Mouse (Mus musculus) limb, embryonic 15.5 days (tissue): ENCODE measurements at regions not wholly inside any gene's neighbourhood (a gene's known extent, or its start where the extent isn't known, plus 50 kb on each side); places are given as distances from the start of the nearest gene placed in this dataset.
A peak's percentile ranks its signal among the peaks of the same experiment; 100 is the strongest.
"Not testable (repeated sequence)": the region's sequence is repeated elsewhere in the genome, so short reads cannot be mapped to it uniquely, and the experiment has no call there.

Experiments
- ATAC-seq: fragments of 200-750 bp; cut with Nextera tagmentation; 2 replicates; pipeline ENCODE4 v1.8.0; 2017; ENCODE audit warnings: low read depth, moderate TSS enrichment; ENCODE audit not compliant: insufficient number of reproducible peaks, low FRiP score, low TSS enrichment
- H3K27ac ChIP-seq: fragments of 300-500 bp; sonication (generic); 2 replicates; pipeline ENCODE4 v1.5.1; 2015; ENCODE audit warnings: moderate library complexity, mild to moderate bottlenecking, inconsistent platforms
- H3K27me3 ChIP-seq: fragments of 300-500 bp; sonication (generic); 2 replicates; pipeline ENCODE4 v1.6.1; 2015; ENCODE audit warnings: inconsistent platforms
- H3K36me3 ChIP-seq: fragments of 300-500 bp; sonication (generic); 2 replicates; pipeline ENCODE4 v1.6.1; 2015; ENCODE audit warnings: inconsistent platforms
- H3K4me1 ChIP-seq: fragments of 300-500 bp; sonication (generic); 2 replicates; pipeline ENCODE4 v1.6.1; 2015; ENCODE audit warnings: inconsistent platforms
- H3K4me2 ChIP-seq: fragments of 300-500 bp; sonication (generic); 2 replicates; pipeline ENCODE4 v1.6.1; 2015; ENCODE audit warnings: mild to moderate bottlenecking, inconsistent platforms
- H3K4me3 ChIP-seq: fragments of 300-500 bp; sonication (generic); 2 replicates; pipeline ENCODE4 v1.5.1; 2015; ENCODE audit warnings: mild to moderate bottlenecking, inconsistent platforms
- H3K9ac ChIP-seq: fragments of 300-500 bp; sonication (generic); 2 replicates; pipeline ENCODE4 v1.6.1; 2015; ENCODE audit warnings: inconsistent platforms
- H3K9me3 ChIP-seq: fragments of 300-500 bp; sonication (generic); 2 replicates; pipeline ENCODE4 v1.6.1; 2016; ENCODE audit warnings: inconsistent platforms
- WGBS: fragments of 180-500 bp; shearing (Covaris S2); methylation state at CpG from one replicate; pipeline ENCODE4 v1.1.7; 2015; 5-methylcytosine and 5-hydroxymethylcytosine counted together

DNA sequence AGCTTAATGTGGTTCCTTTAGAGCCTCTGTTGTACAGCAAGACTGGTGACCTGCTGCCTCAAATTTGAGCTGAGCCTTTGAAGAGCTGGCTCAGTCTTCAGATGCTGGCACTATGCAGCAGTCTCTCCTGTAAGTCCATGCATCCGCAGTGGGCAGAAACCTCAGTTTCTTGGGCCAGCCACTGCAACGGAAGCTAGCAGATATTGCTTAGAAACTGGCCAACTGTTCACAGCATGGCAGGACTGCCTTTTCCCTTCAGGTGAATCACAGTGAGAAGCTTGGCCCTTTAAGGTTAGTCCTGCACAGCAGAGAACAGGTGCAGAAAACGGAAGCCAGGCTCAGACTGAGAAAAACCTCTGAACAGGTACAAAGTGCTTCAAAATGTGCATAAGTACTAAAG, 1976.8 kb upstream of the G6pd2 start:
- no peak overlapping the region for H3K4me3 ChIP-seq
- H3K4me2 ChIP-seq = no peak overlapping the region
- ATAC-seq = no peak
- H3K36me3 ChIP-seq = no peaks in the 10 kb centered on the region
- no peaks in the 10 kb centered on the region for H3K27me3 ChIP-seq
- H3K9ac ChIP-seq = no peak overlapping the region
- H3K4me1 ChIP-seq = no peaks in the 10 kb centered on the region
- H3K27ac ChIP-seq = no peak overlapping the region
- H3K9me3 ChIP-seq = no peaks in the 10 kb centered on the region
- 87% methylated on average over 3 of the region's 3 CpGs for WGBS

DNA sequence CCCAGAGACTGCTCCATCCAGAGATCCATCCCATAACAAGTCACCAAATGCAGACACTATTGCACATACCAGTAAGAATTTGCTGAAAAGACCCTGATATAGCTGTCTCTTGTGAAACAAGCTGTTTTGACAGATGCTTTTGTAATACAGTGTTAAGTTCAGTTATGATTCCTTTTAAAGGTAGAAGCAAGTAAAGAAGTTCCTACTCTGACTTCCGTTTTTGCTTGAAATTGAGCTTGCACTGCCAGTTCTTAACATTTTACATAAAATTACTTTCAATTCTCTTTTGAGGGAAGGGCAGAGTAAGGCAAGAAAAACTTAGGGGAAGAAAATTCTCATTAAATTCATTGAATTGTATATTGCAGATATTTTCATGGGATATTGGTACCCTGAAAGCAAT, 1962.9 kb upstream of the G6pd2 start:
- Histone ChIP-seq H3K4me3 (no peak overlapping the region), H3K4me1 (no peaks in the 10 kb centered on the region), H3K36me3 (no peaks in the 10 kb centered on the region), H3K9me3 (no peaks in the 10 kb centered on the region), H3K27me3 (no peaks in the 10 kb centered on the region), H3K9ac (no peak overlapping the region), H3K4me2 (no peak overlapping the region), H3K27ac (no peak overlapping the region)
- 72% methylated on average over 1 of the region's 1 CpGs for WGBS
- no peak for ATAC-seq

DNA sequence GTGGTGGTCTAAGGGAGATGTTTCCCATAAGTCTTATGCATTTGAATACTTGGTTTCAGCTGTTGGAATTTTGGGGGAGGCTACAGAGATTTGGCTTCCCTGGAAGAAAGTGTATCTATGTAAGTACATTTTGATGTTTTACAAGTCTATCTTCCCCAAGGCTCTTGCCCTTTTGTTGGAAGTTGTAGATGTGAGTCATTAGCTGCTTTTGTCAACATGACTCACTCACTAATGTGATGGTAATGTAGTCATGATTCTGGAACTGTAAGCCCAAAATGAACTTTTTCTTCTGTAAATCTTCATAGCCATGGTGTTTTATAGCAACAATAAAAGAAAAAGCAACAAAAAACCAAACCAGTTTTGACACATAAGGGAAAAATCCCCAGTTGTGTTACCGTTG, 1961.0 kb upstream of the G6pd2 start:
- Histone ChIP-seq H3K4me3 (no peak overlapping the region), H3K27me3 (no peaks in the 10 kb centered on the region), H3K4me1 (no peaks in the 10 kb centered on the region), H3K36me3 (no peaks in the 10 kb centered on the region), H3K4me2 (no peak overlapping the region), H3K27ac (no peak overlapping the region), H3K9me3 (no peaks in the 10 kb centered on the region), H3K9ac (no peak overlapping the region)
- 83% methylated on average over 1 of the region's 1 CpGs for WGBS
- ATAC-seq = no peak

DNA sequence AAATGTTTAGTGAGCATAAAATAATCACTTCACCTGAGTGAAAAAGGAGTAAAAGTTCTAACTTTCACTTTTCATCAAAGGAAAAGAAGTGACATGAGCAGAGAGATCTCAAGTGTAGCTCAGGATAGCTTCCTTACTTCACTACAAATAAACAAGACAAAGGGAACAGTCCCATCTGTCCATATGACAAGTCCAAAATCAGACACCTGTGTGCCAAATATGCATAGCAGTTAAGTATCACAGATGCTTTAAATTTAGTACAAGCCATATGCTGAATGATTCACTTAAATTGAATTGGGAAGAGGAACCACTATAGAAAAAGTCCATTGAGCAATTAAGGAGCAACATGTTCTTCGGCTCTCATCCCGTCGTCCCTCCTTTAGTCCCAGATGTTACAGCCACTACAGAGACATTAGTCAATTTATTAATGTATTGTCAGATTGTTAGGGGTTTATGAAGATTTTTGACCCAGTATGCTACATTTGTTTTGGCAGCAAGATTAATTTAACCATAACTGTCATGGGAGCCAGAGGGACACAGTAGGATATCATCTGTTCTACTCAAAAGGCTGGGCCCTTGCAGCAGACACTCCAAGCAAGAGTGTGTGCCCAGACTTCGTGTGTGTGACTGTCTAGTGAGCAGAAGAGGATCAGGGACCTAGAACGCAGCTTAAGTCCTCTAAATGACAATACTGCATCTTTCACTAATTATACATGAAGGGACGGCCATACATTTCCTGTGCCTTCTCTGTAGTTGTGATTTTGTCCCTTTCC, 1914.5 kb upstream of the G6pd2 start:
- Histone ChIP-seq H3K36me3 (no peaks in the 10 kb centered on the region), H3K4me3 (no peak overlapping the region), H3K9me3 (no peaks in the 10 kb centered on the region), H3K4me1 (no peaks in the 10 kb centered on the region), H3K27me3 (no peaks in the 10 kb centered on the region), H3K27ac (no peak overlapping the region), H3K4me2 (no peak overlapping the region), H3K9ac (no peak overlapping the region)
- WGBS = 79% methylated on average over 6 of the region's 6 CpGs
- no peak for ATAC-seq

DNA sequence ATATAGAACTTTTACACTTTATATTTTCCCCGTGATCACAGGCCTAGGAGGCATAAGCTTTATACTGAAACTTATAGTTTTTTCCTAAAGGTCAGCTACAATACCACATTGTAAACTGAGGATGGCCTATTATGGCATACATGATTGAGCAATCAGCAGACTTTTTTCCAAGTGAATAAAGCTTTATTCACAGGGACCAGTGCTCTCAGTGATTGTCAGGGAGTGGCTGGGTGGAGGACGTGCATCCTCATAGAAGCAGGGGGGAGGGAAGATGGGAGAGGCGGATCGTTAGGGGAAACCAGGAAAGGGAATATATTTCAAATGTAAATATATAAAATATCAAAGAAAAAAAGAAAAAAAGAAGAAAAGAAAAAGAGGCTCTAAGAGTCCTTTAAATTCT, 1886.7 kb upstream of the G6pd2 start:
- ATAC-seq = no peak
- Histone ChIP-seq H3K9ac (no peak overlapping the region), H3K4me3 (no peak overlapping the region), H3K36me3 (no peaks in the 10 kb centered on the region), H3K4me2 (no peak overlapping the region), H3K27ac (no peak overlapping the region), H3K27me3 (no peaks in the 10 kb centered on the region), H3K4me1 (no peaks in the 10 kb centered on the region), H3K9me3 (no peaks in the 10 kb centered on the region)
- WGBS = 80% methylated on average over 4 of the region's 4 CpGs

GRCm38 (mm10) chr5:59940861-59941260, 1867.8 kb upstream of the G6pd2 start:
- no peaks in the 10 kb centered on the region for H3K27me3 ChIP-seq
- no peaks in the 10 kb centered on the region for H3K9me3 ChIP-seq
- no peak overlapping the region for H3K27ac ChIP-seq
- no peak overlapping the region for H3K4me2 ChIP-seq
- no peak overlapping the region for H3K4me3 ChIP-seq
- no peaks in the 10 kb centered on the region for H3K36me3 ChIP-seq
- no peak overlapping the region for H3K9ac ChIP-seq
- WGBS = 69% methylated on average over 1 of the region's 1 CpGs
- no peak for ATAC-seq
- no peaks in the 10 kb centered on the region for H3K4me1 ChIP-seq

DNA sequence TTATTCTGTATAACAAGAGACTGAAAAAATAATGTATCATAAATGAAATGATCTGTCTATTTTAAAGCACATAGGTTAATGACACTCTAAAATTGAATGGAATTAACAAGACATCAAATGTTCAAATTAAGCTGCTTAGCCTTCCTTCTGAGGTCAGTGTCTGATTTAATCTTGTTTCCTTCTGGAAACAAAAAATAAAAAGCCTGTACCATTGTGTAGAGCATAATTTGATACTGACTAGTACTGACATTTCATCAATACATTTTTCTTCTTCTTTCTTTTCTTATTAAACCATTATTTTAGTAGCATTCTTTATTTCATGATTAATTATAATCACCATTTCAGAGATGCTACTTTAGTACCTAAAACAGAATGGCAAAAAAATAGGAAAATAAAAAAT, 1862.9 kb upstream of the G6pd2 start:
- Histone ChIP-seq H3K4me3 (no peak overlapping the region), H3K27ac (no peak overlapping the region), H3K9me3 (no peaks in the 10 kb centered on the region), H3K36me3 (no peaks in the 10 kb centered on the region), H3K9ac (no peak overlapping the region), H3K4me1 (no peaks in the 10 kb centered on the region), H3K4me2 (no peak overlapping the region), H3K27me3 (no peaks in the 10 kb centered on the region)
- no peak for ATAC-seq

DNA sequence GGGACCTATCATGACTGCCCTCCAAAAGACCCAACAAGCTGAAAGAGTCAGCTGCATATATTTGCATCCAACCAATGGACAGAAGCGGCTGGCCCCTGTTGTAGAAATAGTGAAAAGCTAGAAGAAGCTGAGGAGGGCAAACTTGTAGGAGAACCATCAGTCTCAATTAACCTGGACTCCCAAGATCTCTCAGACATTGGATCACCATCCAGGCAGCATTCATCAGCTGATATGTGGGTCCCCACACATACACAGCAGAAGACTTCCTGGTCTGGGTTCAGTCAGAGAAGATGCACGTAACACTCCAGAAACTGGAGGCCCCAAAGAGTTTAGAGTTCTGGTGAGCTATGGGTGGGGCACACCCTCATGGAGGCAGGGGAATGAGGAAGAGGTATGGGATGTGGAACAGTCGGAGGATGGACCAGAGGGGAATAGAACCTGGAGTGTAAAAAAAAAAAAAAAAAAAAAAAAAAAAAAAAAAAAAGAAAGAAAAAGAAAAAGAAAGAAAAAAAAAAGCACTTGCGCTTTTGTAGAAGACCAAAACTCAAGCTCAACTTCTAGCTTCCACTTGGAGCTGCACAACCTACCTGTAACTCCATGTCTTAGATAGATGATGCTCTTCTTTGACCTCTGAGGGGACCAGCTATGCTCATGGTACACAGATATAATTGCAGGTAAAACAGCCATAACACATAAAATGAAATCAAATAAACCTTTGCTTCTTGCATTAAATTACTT, 1860.6 kb upstream of the G6pd2 start:
- WGBS = 89% methylated on average over 4 of the region's 4 CpGs
- ATAC-seq = no peak
- Histone ChIP-seq H3K9ac (no peak overlapping the region), H3K36me3 (no peaks in the 10 kb centered on the region), H3K4me2 (no peak overlapping the region), H3K9me3 (no peaks in the 10 kb centered on the region), H3K4me3 (no peak overlapping the region), H3K27me3 (no peaks in the 10 kb centered on the region), H3K4me1 (no peaks in the 10 kb centered on the region), H3K27ac (no peak overlapping the region)

- not testable (repeated sequence) for H3K4me1 ChIP-seq, H3K9ac ChIP-seq
- WGBS = 95% methylated on average over 7 of the region's 7 CpGs
These were observed 1852.4 kb upstream of the G6pd2 start for GRCm38 (mm10) chr5:59956240-59956639.

DNA sequence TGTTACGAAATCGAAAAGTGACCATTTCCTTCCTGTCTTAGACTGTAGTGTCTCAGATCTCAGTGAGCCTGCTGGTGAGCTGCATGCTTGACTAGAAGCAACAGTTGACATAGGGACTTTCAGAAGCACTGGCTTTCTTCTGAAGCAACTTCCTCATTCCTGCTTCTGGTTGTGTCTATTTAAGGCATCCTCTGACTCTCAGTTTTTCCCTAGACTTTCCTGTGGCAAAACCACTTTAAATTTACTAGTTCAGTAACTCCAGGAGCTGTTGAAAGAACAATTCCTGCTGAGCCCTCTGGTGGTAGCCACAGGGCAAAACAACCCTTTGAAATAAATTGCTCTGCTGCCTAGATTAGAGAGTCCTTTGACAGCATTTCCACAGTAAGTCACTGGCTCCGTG, 1811.9 kb upstream of the G6pd2 start:
- no peaks in the 10 kb centered on the region for H3K9me3 ChIP-seq
- whole genome bisulfite sequencing = 55% methylated on average over 3 of the region's 3 CpGs
- ATAC-seq = no peak

More at GRCm38 (mm10) chr5:59956240-59956639, 1852.4 kb upstream of the G6pd2 start:
- ATAC-seq, H3K36me3 ChIP-seq, H3K27ac ChIP-seq, H3K4me2 ChIP-seq, H3K27me3 ChIP-seq, H3K4me3 ChIP-seq, H3K9me3 ChIP-seq: not testable (repeated sequence)

GRCm38 (mm10) chr5:60042603-60043175, 1765.9 kb upstream of the G6pd2 start:
- H3K4me1 ChIP-seq, H3K27ac ChIP-seq, H3K4me3 ChIP-seq, H3K9ac ChIP-seq, H3K4me2 ChIP-seq, H3K27me3 ChIP-seq, H3K9me3 ChIP-seq, H3K36me3 ChIP-seq: not testable (repeated sequence)
- 96% methylated on average over 6 of the region's 7 CpGs for WGBS
- ATAC-seq = peak; percentile 100

More for the DNA sequence above, 1811.9 kb upstream of the G6pd2 start:
- H3K4me2 ChIP-seq = no peak overlapping the region
- no peak overlapping the region for H3K4me3 ChIP-seq
- no peaks in the 10 kb centered on the region for H3K27me3 ChIP-seq
- H3K4me1 ChIP-seq = no peaks in the 10 kb centered on the region
- no peak overlapping the region for H3K27ac ChIP-seq
- H3K9ac ChIP-seq = no peak overlapping the region
- H3K36me3 ChIP-seq = no peaks in the 10 kb centered on the region

GRCm38 (mm10) chr5:60049053-60049452, 1759.6 kb upstream of the G6pd2 start:
- Histone ChIP-seq H3K36me3 (no peaks in the 10 kb centered on the region), H3K4me3 (no peak overlapping the region), H3K9ac (no peak overlapping the region), H3K9me3 (no peaks in the 10 kb centered on the region), H3K4me2 (no peak overlapping the region), H3K27me3 (no peaks in the 10 kb centered on the region), H3K4me1 (no peaks in the 10 kb centered on the region), H3K27ac (no peak overlapping the region)
- 84% methylated on average over 3 of the region's 3 CpGs for WGBS
- no peak for ATAC-seq
